Mouse (Mus musculus): ENCODE measurements around the gene Asb6.

- TF ChIP-seq POLR2A (IDR thresholded peaks at IDR 0.05; ENCODE audit: low read depth, low read length): no peak
- TF ChIP-seq CTCF (IDR thresholded peaks at IDR 0.05; ENCODE audit: extremely low read depth, insufficient read length, insufficient replicate concordance, low read depth, low read length): peak; percentile 35; the same call in 1 of the 2 replicates
Measured at GRCm38 (mm10) chr2:30775955-30776354, 54.2 kb downstream of the Asb6 start.

Data from small intestine, adult 2 months (tissue).